Mouse (Mus musculus) limb, embryonic 15.5 days (tissue): ENCODE results near the gene Fbxl19. TPM values are rescaled to one million over a fixed set of nuclear protein-coding genes. Genes with fewer than 3 reads are reported as not detected.
A peak's percentile ranks its signal among the peaks of the same experiment; 100 is the strongest.

ENCODE experiments used
- ATAC-seq: fragments of 200-750 bp; cut with Nextera tagmentation; 2 replicates; pipeline ENCODE4 v1.8.0; 2017; ENCODE audit warnings: low read depth, moderate TSS enrichment; ENCODE audit not compliant: insufficient number of reproducible peaks, low FRiP score, low TSS enrichment
- H3K27ac ChIP-seq: fragments of 300-500 bp; sonication (generic); 2 replicates; pipeline ENCODE4 v1.5.1; 2015; ENCODE audit warnings: moderate library complexity, mild to moderate bottlenecking, inconsistent platforms
- H3K27me3 ChIP-seq: fragments of 300-500 bp; sonication (generic); 2 replicates; pipeline ENCODE4 v1.6.1; 2015; ENCODE audit warnings: inconsistent platforms
- H3K36me3 ChIP-seq: fragments of 300-500 bp; sonication (generic); 2 replicates; pipeline ENCODE4 v1.6.1; 2015; ENCODE audit warnings: inconsistent platforms
- H3K4me1 ChIP-seq: fragments of 300-500 bp; sonication (generic); 2 replicates; pipeline ENCODE4 v1.6.1; 2015; ENCODE audit warnings: inconsistent platforms
- H3K4me2 ChIP-seq: fragments of 300-500 bp; sonication (generic); 2 replicates; pipeline ENCODE4 v1.6.1; 2015; ENCODE audit warnings: mild to moderate bottlenecking, inconsistent platforms
- H3K4me3 ChIP-seq: fragments of 300-500 bp; sonication (generic); 2 replicates; pipeline ENCODE4 v1.5.1; 2015; ENCODE audit warnings: mild to moderate bottlenecking, inconsistent platforms
- H3K9ac ChIP-seq: fragments of 300-500 bp; sonication (generic); 2 replicates; pipeline ENCODE4 v1.6.1; 2015; ENCODE audit warnings: inconsistent platforms
- H3K9me3 ChIP-seq: fragments of 300-500 bp; sonication (generic); 2 replicates; pipeline ENCODE4 v1.6.1; 2016; ENCODE audit warnings: inconsistent platforms
- WGBS: fragments of 180-500 bp; shearing (Covaris S2); methylation state at CpG from one replicate; pipeline ENCODE4 v1.1.7; 2015; 5-methylcytosine and 5-hydroxymethylcytosine counted together
- polyA plus RNA-seq: library from polyadenylated mRNA; unstranded; fragments of >200 nt; fragmentation: Nextera tagmentation; extraction: Ambion mirVana; gene quantifications from 2 replicates; pipeline ENCODE4 v1.2.1, GENCODE M21; 2015

Gene Fbxl19
- polyA plus RNA-seq, 1 experiment from 2014 or later, result 4.3 TPM

- H3K9me3 ChIP-seq, result no peaks in the 10 kb centered on the region
- H3K4me1 ChIP-seq, result peaks cover 30% of the 10 kb centered on the region
- H3K9ac ChIP-seq, result no peak overlapping the region
- H3K27ac ChIP-seq, result no peak overlapping the region
- no peak overlapping the region for H3K4me2 ChIP-seq
- 20% methylated on average over 6 of the region's 6 CpGs for WGBS
- ATAC-seq, result no peak
- H3K36me3 ChIP-seq, result peaks cover 59% of the 10 kb centered on the region
- H3K4me3 ChIP-seq, result no peak overlapping the region
- H3K27me3 ChIP-seq, result no peaks in the 10 kb centered on the region
These were observed 15.4 kb downstream of the Fbxl19 start for GRCm38 (mm10) chr7:127759716-127760115.

GRCm38 (mm10) chr7:127760478-127760877, 16.1 kb downstream of the Fbxl19 start:
- peaks cover 58% of the 10 kb centered on the region for H3K36me3 ChIP-seq

GRCm38 (mm10) chr7:127761026-127761425, 16.7 kb downstream of the Fbxl19 start:
- Histone ChIP-seq H3K27me3 (no peaks in the 10 kb centered on the region), H3K9me3 (no peaks in the 10 kb centered on the region), H3K4me2 (no peak overlapping the region), H3K36me3 (peaks cover 58% of the 10 kb centered on the region), H3K4me1 (peaks cover 18% of the 10 kb centered on the region), H3K4me3 (no peak overlapping the region), H3K9ac (no peak overlapping the region), H3K27ac (no peak overlapping the region)
- 31% methylated on average over 7 of the region's 7 CpGs for WGBS
- no peak for ATAC-seq

More at GRCm38 (mm10) chr7:127760478-127760877, 16.1 kb downstream of the Fbxl19 start:
- Histone ChIP-seq H3K27ac (peak overlapping the region; percentile 40; the same call in 1 of the 2 replicates), H3K4me3 (no peak overlapping the region), H3K4me2 (no peak overlapping the region), H3K27me3 (no peaks in the 10 kb centered on the region), H3K9ac (no peak overlapping the region), H3K9me3 (no peaks in the 10 kb centered on the region), H3K4me1 (peaks cover 23% of the 10 kb centered on the region)
- no peak for ATAC-seq
- WGBS, result 68% methylated on average over 3 of the region's 3 CpGs

- Histone ChIP-seq H3K4me3 (no peak overlapping the region), H3K4me1 (peaks cover 16% of the 10 kb centered on the region), H3K27ac (no peak overlapping the region), H3K4me2 (no peak overlapping the region), H3K9me3 (no peaks in the 10 kb centered on the region), H3K27me3 (no peaks in the 10 kb centered on the region), H3K36me3 (peaks cover 53% of the 10 kb centered on the region), H3K9ac (no peak overlapping the region)
- WGBS, result 91% methylated on average over 4 of the region's 4 CpGs
- ATAC-seq, result no peak
These were observed 19.3 kb downstream of the Fbxl19 start for GRCm38 (mm10) chr7:127763642-127764041.

- Histone ChIP-seq H3K36me3 (peaks cover 53% of the 10 kb centered on the region), H3K4me3 (no peak overlapping the region), H3K9ac (no peak overlapping the region), H3K4me1 (peaks cover 21% of the 10 kb centered on the region), H3K27ac (no peak overlapping the region), H3K9me3 (no peaks in the 10 kb centered on the region), H3K4me2 (no peak overlapping the region), H3K27me3 (no peaks in the 10 kb centered on the region)
- ATAC-seq, result no peak
- 86% methylated on average over 2 of the region's 2 CpGs for WGBS
These were observed 21.4 kb downstream of the Fbxl19 start for GRCm38 (mm10) chr7:127765756-127766155.

GRCm38 (mm10) chr7:127766851-127767609, 22.7 kb downstream of the Fbxl19 start:
- no peak overlapping the region for H3K4me3 ChIP-seq
- no peak overlapping the region for H3K4me2 ChIP-seq
- peak overlapping the region; percentile 47; the same call in 1 of the 2 replicates for H3K27ac ChIP-seq
- WGBS, result 74% methylated on average over 17 of the region's 17 CpGs
- peaks cover 26% of the 10 kb centered on the region for H3K4me1 ChIP-seq
- H3K9ac ChIP-seq, result no peak overlapping the region
- no peak for ATAC-seq
- H3K36me3 ChIP-seq, result peaks cover 53% of the 10 kb centered on the region
- no peaks in the 10 kb centered on the region for H3K9me3 ChIP-seq
- H3K27me3 ChIP-seq, result no peaks in the 10 kb centered on the region

- no peak for ATAC-seq
- Histone ChIP-seq H3K9ac (no peak overlapping the region), H3K9me3 (no peaks in the 10 kb centered on the region), H3K4me3 (no peak overlapping the region), H3K4me1 (peaks cover 26% of the 10 kb centered on the region), H3K36me3 (peaks cover 48% of the 10 kb centered on the region), H3K27ac (peak overlapping the region; percentile 81), H3K4me2 (no peak overlapping the region), H3K27me3 (no peaks in the 10 kb centered on the region)
- 93% methylated on average over 19 of the region's 19 CpGs for WGBS
These were observed 23.5 kb downstream of the Fbxl19 start for GRCm38 (mm10) chr7:127767671-127768345.

GRCm38 (mm10) chr7:127768346-127768996, 24.1 kb downstream of the Fbxl19 start:
- ATAC-seq, result no peak
- WGBS, result 53% methylated on average over 13 of the region's 13 CpGs
- peak overlapping the region; percentile 81 for H3K27ac ChIP-seq
- H3K27me3 ChIP-seq, result no peaks in the 10 kb centered on the region
- H3K4me2 ChIP-seq, result peak overlapping the region; percentile 88
- 0 out of 2 replicates have a peak overlapping the region, but pooled peaks have one; percentile 70 for H3K4me3 ChIP-seq
- H3K4me1 ChIP-seq, result peaks cover 26% of the 10 kb centered on the region
- H3K9ac ChIP-seq, result no peak overlapping the region
- H3K36me3 ChIP-seq, result peaks cover 44% of the 10 kb centered on the region
- H3K9me3 ChIP-seq, result no peaks in the 10 kb centered on the region

GRCm38 (mm10) chr7:127768997-127769593, 24.8 kb downstream of the Fbxl19 start:
- peak overlapping the region; percentile 74 for H3K9ac ChIP-seq
- H3K4me3 ChIP-seq, result peak overlapping the region; percentile 70
- peak overlapping the region; percentile 88 for H3K4me2 ChIP-seq
- ATAC-seq, result peak; percentile 90
- no peaks in the 10 kb centered on the region for H3K9me3 ChIP-seq
- WGBS, result under 1% methylated on average over 16 of the region's 16 CpGs
- H3K36me3 ChIP-seq, result peaks cover 38% of the 10 kb centered on the region
- H3K27me3 ChIP-seq, result no peaks in the 10 kb centered on the region
- H3K4me1 ChIP-seq, result peaks cover 32% of the 10 kb centered on the region
- H3K27ac ChIP-seq, result peak overlapping the region; percentile 88

- H3K4me2 ChIP-seq, result peak within 1 kb of the TSS; percentile 88
- H3K9ac ChIP-seq, result peak within 1 kb of the TSS; percentile 74
- peak within 1 kb of the TSS; percentile 88 for H3K27ac ChIP-seq
- H3K9me3 ChIP-seq, result no peaks in the 10 kb centered on the region
- peak within 1 kb of the TSS; percentile 70 for H3K4me3 ChIP-seq
- H3K4me1 ChIP-seq, result peaks cover 32% of the 10 kb centered on the region
- ATAC-seq, result peak; percentile 73
- 0% methylated on average over 24 of the region's 24 CpGs for WGBS
- H3K27me3 ChIP-seq, result no peaks in the 10 kb centered on the region
- peaks cover 33% of the 10 kb centered on the region for H3K36me3 ChIP-seq
These were observed 25.3 kb downstream of the Fbxl19 start, which contains the start of gene Orai3 for GRCm38 (mm10) chr7:127769651-127770038. Gene Orai3 (plus strand): TSS chr7:127769815.

- no peaks in the 10 kb centered on the region for H3K27me3 ChIP-seq
- H3K36me3 ChIP-seq, result peaks cover 26% of the 10 kb centered on the region
- peak overlapping the region; percentile 70 for H3K4me3 ChIP-seq
- peak overlapping the region; percentile 74 for H3K9ac ChIP-seq
- H3K4me2 ChIP-seq, result peak overlapping the region; percentile 88
- H3K27ac ChIP-seq, result peak overlapping the region; percentile 88
- peaks cover 32% of the 10 kb centered on the region for H3K4me1 ChIP-seq
- WGBS, result 2% methylated on average over 27 of the region's 27 CpGs
- ATAC-seq, result peak; percentile 2; the same call in 1 of the 2 replicates
- no peaks in the 10 kb centered on the region for H3K9me3 ChIP-seq
These were observed 25.9 kb downstream of the Fbxl19 start for GRCm38 (mm10) chr7:127770039-127770905.
